Mouse (Mus musculus) lung, postnatal 0 days (tissue): ENCODE results near the gene Zfp451.

Source experiments
- CTCF ChIP-seq: IDR thresholded peaks from 2 replicates; pipeline ENCODE4 v1.5.1; 2016; ENCODE audit warnings: antibody characterized with exemption, mild to moderate bottlenecking
- EP300 ChIP-seq: IDR thresholded peaks from 2 replicates; pipeline ENCODE4 v1.6.1; 2016; ENCODE audit warnings: antibody characterized with exemption, mild to moderate bottlenecking, control low read depth

DNA sequence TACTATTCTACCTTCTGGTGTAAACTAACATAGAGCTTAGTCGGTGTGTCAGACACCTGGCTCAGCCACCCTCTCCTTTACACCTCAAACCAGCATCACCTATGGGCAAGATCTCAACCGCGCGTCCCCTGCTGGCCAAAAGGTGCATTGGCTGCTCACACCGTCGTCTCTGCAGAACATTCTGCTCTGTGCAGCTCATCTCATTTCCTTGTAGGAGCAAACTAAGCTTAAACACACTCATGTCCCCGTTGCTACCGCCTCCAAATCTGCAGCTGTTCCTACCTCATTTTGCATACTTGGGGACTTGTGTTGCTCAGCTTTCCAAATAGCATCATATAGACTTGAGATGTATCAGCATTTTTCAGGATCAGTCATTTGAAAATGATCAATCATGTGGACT is 71.5 kb downstream of the Zfp451 start:
- peak; percentile 89 for TF ChIP-seq CTCF
- no peak for TF ChIP-seq EP300
